Mouse (Mus musculus) kidney, embryonic 15.5 days (tissue): ENCODE data around the gene Fgfr2. TPM values are rescaled to one million over a fixed set of nuclear protein-coding genes. Genes with fewer than 3 reads are reported as not detected.

Experiments
- ATAC-seq: fragments of 200-750 bp; cut with Nextera tagmentation; replicated peaks from 2 replicates; pipeline ENCODE4 v1.8.0; 2017; ENCODE audit warnings: moderate TSS enrichment; ENCODE audit not compliant: low FRiP score
- H3K27ac ChIP-seq: fragments of 300-500 bp; sonication (generic); 2 replicates; pipeline ENCODE4 v1.5.1; 2015; ENCODE audit warnings: mild to moderate bottlenecking, inconsistent platforms
- H3K27me3 ChIP-seq: fragments of 300-500 bp; sonication (generic); 2 replicates; pipeline ENCODE4 v1.6.1; 2015; ENCODE audit warnings: inconsistent platforms
- H3K36me3 ChIP-seq: fragments of 300-500 bp; sonication (generic); 2 replicates; pipeline ENCODE4 v1.6.1; 2015; ENCODE audit warnings: inconsistent platforms
- H3K4me1 ChIP-seq: fragments of 300-500 bp; sonication (generic); 2 replicates; pipeline ENCODE4 v1.6.1; 2015; ENCODE audit warnings: inconsistent platforms
- H3K4me2 ChIP-seq: fragments of 300-500 bp; sonication (generic); 2 replicates; pipeline ENCODE4 v1.6.1; 2015; ENCODE audit warnings: moderate library complexity, mild to moderate bottlenecking, inconsistent platforms
- H3K4me3 ChIP-seq: fragments of 300-500 bp; sonication (generic); replicated peaks from 2 replicates; pipeline ENCODE4 v1.5.1; 2015; ENCODE audit warnings: mild to moderate bottlenecking, inconsistent platforms
- H3K9ac ChIP-seq: fragments of 300-500 bp; sonication (generic); 2 replicates; pipeline ENCODE4 v1.6.1; 2015; ENCODE audit warnings: mild to moderate bottlenecking, inconsistent platforms
- H3K9me3 ChIP-seq: fragments of 300-500 bp; sonication (generic); replicated peaks from 2 replicates; pipeline ENCODE4 v1.6.1; 2016; ENCODE audit warnings: inconsistent platforms
- WGBS: fragments of 180-500 bp; shearing (Covaris S2); methylation state at CpG from one replicate; pipeline ENCODE4 v1.1.7; 2015; ENCODE audit warnings: mixed read lengths; 5-methylcytosine and 5-hydroxymethylcytosine counted together
- polyA plus RNA-seq: library from polyadenylated mRNA; unstranded; fragments of >200 nt; fragmentation: Nextera tagmentation; extraction: Ambion mirVana; gene quantifications from 2 replicates; pipeline ENCODE4 v1.2.1, GENCODE M21; 2015

Gene Fgfr2
- polyA plus RNA-seq, 1 experiment from 2014 or later = 104 TPM

GRCm38 (mm10) chr7:132806926-132807857, 316.0 kb downstream of the Fgfr2 start:
- no peak overlapping the region for H3K4me3 ChIP-seq
- H3K4me1 ChIP-seq = peaks cover 93% of the 10 kb centered on the region
- H3K36me3 ChIP-seq = no peaks in the 10 kb centered on the region
- 72% methylated on average over 13 of the region's 13 CpGs for WGBS
- ATAC-seq = no peak
- H3K4me2 ChIP-seq = no peak overlapping the region
- H3K27me3 ChIP-seq = no peaks in the 10 kb centered on the region
- 0 out of 2 replicates have a peak overlapping the region, but pooled peaks have one; percentile 7 for H3K9ac ChIP-seq
- H3K27ac ChIP-seq = peak overlapping the region; percentile 95
- H3K9me3 ChIP-seq = no peaks in the 10 kb centered on the region

- H3K27me3 ChIP-seq = no peaks in the 10 kb centered on the region
- H3K4me2 ChIP-seq = no peak overlapping the region
- no peaks in the 10 kb centered on the region for H3K36me3 ChIP-seq
- H3K4me1 ChIP-seq = peaks cover 92% of the 10 kb centered on the region
- 79% methylated on average over 5 of the region's 5 CpGs for WGBS
- 0 out of 2 replicates have a peak overlapping the region, but pooled peaks have one; percentile 95 for H3K27ac ChIP-seq
- H3K9me3 ChIP-seq = no peaks in the 10 kb centered on the region
- no peak overlapping the region for H3K4me3 ChIP-seq
- ATAC-seq = no peak
- H3K9ac ChIP-seq = no peak overlapping the region
Measured at GRCm38 (mm10) chr7:132806286-132806685, 316.9 kb downstream of the Fgfr2 start.

GRCm38 (mm10) chr7:132804951-132805350, 318.2 kb downstream of the Fgfr2 start:
- no peak for ATAC-seq
- Histone ChIP-seq H3K9ac (no peak overlapping the region), H3K4me2 (no peak overlapping the region), H3K36me3 (no peaks in the 10 kb centered on the region), H3K9me3 (no peaks in the 10 kb centered on the region), H3K4me3 (no peak overlapping the region), H3K4me1 (peaks cover 91% of the 10 kb centered on the region), H3K27ac (0 out of 2 replicates have a peak overlapping the region, but pooled peaks have one; percentile 56), H3K27me3 (no peaks in the 10 kb centered on the region)
- WGBS = 83% methylated on average over 5 of the region's 5 CpGs

GRCm38 (mm10) chr7:132804461-132804860, 318.7 kb downstream of the Fgfr2 start:
- H3K9me3 ChIP-seq = no peaks in the 10 kb centered on the region
- H3K27ac ChIP-seq = peak overlapping the region; percentile 56; the same call in 1 of the 2 replicates
- H3K27me3 ChIP-seq = no peaks in the 10 kb centered on the region
- no peaks in the 10 kb centered on the region for H3K36me3 ChIP-seq
- ATAC-seq = no peak
- no peak overlapping the region for H3K4me3 ChIP-seq
- 63% methylated on average over 7 of the region's 7 CpGs for WGBS
- H3K4me2 ChIP-seq = no peak overlapping the region
- H3K4me1 ChIP-seq = peaks cover 91% of the 10 kb centered on the region
- H3K9ac ChIP-seq = no peak overlapping the region

GRCm38 (mm10) chr7:132803962-132804361, 319.2 kb downstream of the Fgfr2 start:
- Histone ChIP-seq H3K4me1 (peaks cover 91% of the 10 kb centered on the region), H3K27me3 (no peaks in the 10 kb centered on the region), H3K9me3 (no peaks in the 10 kb centered on the region), H3K9ac (no peak overlapping the region), H3K36me3 (no peaks in the 10 kb centered on the region), H3K27ac (peak overlapping the region; percentile 56), H3K4me3 (no peak overlapping the region), H3K4me2 (no peak overlapping the region)
- 57% methylated on average over 3 of the region's 3 CpGs for WGBS
- ATAC-seq = no peak

GRCm38 (mm10) chr7:132803336-132803735, 319.8 kb downstream of the Fgfr2 start:
- no peak overlapping the region for H3K4me3 ChIP-seq
- no peak for ATAC-seq
- no peak overlapping the region for H3K9ac ChIP-seq
- H3K4me2 ChIP-seq = no peak overlapping the region
- H3K27ac ChIP-seq = no peak overlapping the region
- H3K27me3 ChIP-seq = no peaks in the 10 kb centered on the region
- H3K4me1 ChIP-seq = peaks cover 85% of the 10 kb centered on the region
- H3K9me3 ChIP-seq = no peaks in the 10 kb centered on the region
- 82% methylated on average over 2 of the region's 2 CpGs for WGBS
- no peaks in the 10 kb centered on the region for H3K36me3 ChIP-seq

- Histone ChIP-seq H3K9me3 (no peaks in the 10 kb centered on the region), H3K9ac (no peak overlapping the region), H3K27me3 (no peaks in the 10 kb centered on the region), H3K4me3 (no peak overlapping the region), H3K27ac (peak overlapping the region; percentile 39; the same call in 1 of the 2 replicates), H3K4me2 (no peak overlapping the region), H3K4me1 (peaks cover 78% of the 10 kb centered on the region), H3K36me3 (no peaks in the 10 kb centered on the region)
- WGBS = 81% methylated on average over 11 of the region's 11 CpGs
- ATAC-seq = no peak
Measured at GRCm38 (mm10) chr7:132802691-132803090, 320.5 kb downstream of the Fgfr2 start.

DNA sequence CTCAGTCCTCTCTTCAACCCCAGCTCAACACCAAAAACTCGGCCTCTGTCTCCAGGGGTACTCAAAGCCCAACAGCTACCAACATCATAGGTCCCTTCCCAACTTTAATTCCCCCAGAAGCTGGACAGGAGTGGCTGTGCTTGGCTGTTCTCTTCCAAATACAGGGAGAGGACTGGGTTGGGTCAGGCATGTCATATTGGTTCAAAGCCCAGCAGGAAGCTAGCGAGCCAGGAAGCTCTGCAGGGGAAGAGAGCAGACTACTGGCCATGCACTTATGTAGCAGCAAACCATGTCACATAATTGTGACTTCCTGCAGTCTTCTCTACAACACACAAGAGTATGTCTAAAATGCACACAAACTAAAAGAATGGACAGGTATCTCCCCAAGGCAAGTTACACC, 321.1 kb downstream of the Fgfr2 start:
- H3K27ac ChIP-seq = no peak overlapping the region; the same call in 1 of the 2 replicates
- 72% methylated on average over 2 of the region's 2 CpGs for WGBS
- H3K27me3 ChIP-seq = no peaks in the 10 kb centered on the region
- no peaks in the 10 kb centered on the region for H3K36me3 ChIP-seq
- no peak overlapping the region for H3K4me2 ChIP-seq
- no peak for ATAC-seq
- H3K9me3 ChIP-seq = no peaks in the 10 kb centered on the region
- no peak overlapping the region for H3K4me3 ChIP-seq
- no peak overlapping the region for H3K9ac ChIP-seq
- H3K4me1 ChIP-seq = peaks cover 72% of the 10 kb centered on the region

GRCm38 (mm10) chr7:132801509-132801908, 321.6 kb downstream of the Fgfr2 start:
- H3K4me1 ChIP-seq = peaks cover 67% of the 10 kb centered on the region
- 82% methylated on average over 5 of the region's 5 CpGs for WGBS

DNA sequence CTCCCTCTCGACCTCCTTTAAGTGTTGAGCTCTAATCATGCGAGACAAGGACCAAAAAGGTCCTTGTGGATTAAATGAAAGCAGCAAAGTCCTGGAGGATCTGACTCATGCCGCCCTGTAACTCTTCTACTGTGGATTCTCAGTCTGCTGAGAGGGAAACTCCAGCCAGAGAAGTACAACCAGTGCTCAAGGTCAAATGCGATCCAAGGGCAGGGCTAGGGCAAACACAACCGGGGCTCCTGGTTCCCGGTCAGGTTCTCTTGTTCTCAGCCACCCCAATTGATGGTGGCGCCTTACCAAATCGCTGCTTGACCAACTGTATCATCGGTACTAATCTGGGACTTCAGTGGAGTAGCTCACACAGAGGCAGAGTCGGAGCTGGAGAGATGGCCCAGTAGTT, 322.3 kb downstream of the Fgfr2 start:
- H3K4me2 ChIP-seq = no peak overlapping the region
- H3K4me1 ChIP-seq = peaks cover 62% of the 10 kb centered on the region
- H3K27ac ChIP-seq = peak overlapping the region; percentile 72
- H3K4me3 ChIP-seq = no peak overlapping the region
- H3K9me3 ChIP-seq = no peaks in the 10 kb centered on the region
- H3K9ac ChIP-seq = no peak overlapping the region
- 71% methylated on average over 10 of the region's 10 CpGs for WGBS
- no peak for ATAC-seq
- no peaks in the 10 kb centered on the region for H3K27me3 ChIP-seq
- 0 out of 2 replicates have a peak, but pooled peaks cover 4% of the 10 kb centered on the region for H3K36me3 ChIP-seq

More at GRCm38 (mm10) chr7:132801509-132801908, 321.6 kb downstream of the Fgfr2 start:
- H3K4me2 ChIP-seq = no peak overlapping the region
- no peak overlapping the region for H3K4me3 ChIP-seq
- no peaks in the 10 kb centered on the region for H3K36me3 ChIP-seq
- H3K9me3 ChIP-seq = no peaks in the 10 kb centered on the region
- H3K27me3 ChIP-seq = no peaks in the 10 kb centered on the region
- no peak overlapping the region for H3K9ac ChIP-seq
- ATAC-seq = no peak
- H3K27ac ChIP-seq = peak overlapping the region; percentile 72; the same call in 1 of the 2 replicates

GRCm38 (mm10) chr7:132799119-132800016, 323.8 kb downstream of the Fgfr2 start:
- H3K9me3 ChIP-seq = no peaks in the 10 kb centered on the region
- peak overlapping the region; percentile 4 for H3K27ac ChIP-seq
- 0 out of 2 replicates have a peak, but pooled peaks cover 4% of the 10 kb centered on the region for H3K36me3 ChIP-seq
- no peak overlapping the region for H3K9ac ChIP-seq
- no peak overlapping the region for H3K4me2 ChIP-seq
- H3K4me3 ChIP-seq = no peak overlapping the region
- H3K27me3 ChIP-seq = no peaks in the 10 kb centered on the region
- 0 out of 2 replicates have a peak, but pooled peaks have one; percentile 14 for ATAC-seq
- 80% methylated on average over 5 of the region's 5 CpGs for WGBS
- peaks cover 52% of the 10 kb centered on the region for H3K4me1 ChIP-seq
